Mouse (Mus musculus) E14TG2a.4 (cell line): ENCODE results near the gene Sned1.

Experiments
- CTCF ChIP-seq: conservative IDR thresholded peaks from 2 replicates; pipeline ENCODE4 v1.5.1; 2014; ENCODE audit warnings: low read length
- NANOG ChIP-seq: IDR thresholded peaks from 2 replicates; pipeline ENCODE4 v1.6.1; 2014; ENCODE audit warnings: borderline replicate concordance, low read length, mixed read lengths
- POU5F1 ChIP-seq: IDR thresholded peaks from 2 replicates; pipeline ENCODE4 v1.6.1; 2014; ENCODE audit warnings: low read length, borderline replicate concordance

GRCm38 (mm10) chr1:93197916-93198315 lies 37.7 kb upstream of the Sned1 start:
- TF ChIP-seq CTCF (no peak), POU5F1 (no peak), NANOG (no peak)
